Mouse (Mus musculus) cerebral cortex, adult 2 months (tissue): ENCODE results near the gene Rad50.

Experiments
- WGBS: fragments of 180-500 bp; shearing (Covaris S2); methylation state at CpG from one replicate; pipeline ENCODE4 v1.1.7; 2018; 5-methylcytosine and 5-hydroxymethylcytosine counted together

Rad50 gene

GRCm38 (mm10) chr11:53634556-53634955, 72.6 kb downstream of the Rad50 start, which contains the start of gene Il13:
TSS of gene Il13 (minus strand) at chr11:53634702.
- WGBS, result 94% methylated on average over 8 of the region's 8 CpGs

- WGBS, result 92% methylated on average over 7 of the region's 7 CpGs
Measured at GRCm38 (mm10) chr11:53633644-53634043, 73.5 kb downstream of the Rad50 start.

DNA sequence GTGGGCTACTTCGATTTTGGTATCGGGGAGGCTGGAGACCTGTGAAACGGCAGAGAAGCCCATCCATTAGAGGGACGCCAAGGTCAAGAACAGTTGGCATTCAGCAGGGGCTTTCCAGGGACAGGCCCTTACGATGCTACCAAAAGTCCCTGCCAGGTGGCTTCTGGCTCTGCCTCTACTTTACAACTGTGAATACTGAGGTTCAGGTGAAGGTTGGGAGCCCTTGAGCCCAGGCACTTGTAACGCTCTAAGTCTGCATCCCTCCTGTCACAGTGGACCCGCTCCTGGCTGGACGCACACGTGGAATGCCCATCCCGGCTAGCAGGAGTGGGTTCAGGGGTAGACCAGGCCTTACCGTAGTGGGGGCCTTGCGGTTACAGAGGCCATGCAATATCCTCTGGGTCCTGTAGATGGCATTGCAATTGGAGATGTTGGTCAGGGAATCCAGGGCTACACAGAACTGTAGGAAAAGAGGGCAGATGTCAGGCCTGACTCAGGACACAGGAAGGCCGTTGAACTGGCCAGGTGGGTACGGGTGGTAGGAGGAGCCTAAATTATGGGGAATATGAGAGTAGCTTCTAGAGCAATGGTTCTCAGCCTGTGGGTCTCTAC, 74.9 kb downstream of the Rad50 start:
- 82% methylated on average over 14 of the region's 14 CpGs for WGBS

- 24% methylated on average over 1 of the region's 1 CpGs for whole genome bisulfite sequencing
Measured at GRCm38 (mm10) chr11:53627859-53628258, 79.3 kb downstream of the Rad50 start.

DNA sequence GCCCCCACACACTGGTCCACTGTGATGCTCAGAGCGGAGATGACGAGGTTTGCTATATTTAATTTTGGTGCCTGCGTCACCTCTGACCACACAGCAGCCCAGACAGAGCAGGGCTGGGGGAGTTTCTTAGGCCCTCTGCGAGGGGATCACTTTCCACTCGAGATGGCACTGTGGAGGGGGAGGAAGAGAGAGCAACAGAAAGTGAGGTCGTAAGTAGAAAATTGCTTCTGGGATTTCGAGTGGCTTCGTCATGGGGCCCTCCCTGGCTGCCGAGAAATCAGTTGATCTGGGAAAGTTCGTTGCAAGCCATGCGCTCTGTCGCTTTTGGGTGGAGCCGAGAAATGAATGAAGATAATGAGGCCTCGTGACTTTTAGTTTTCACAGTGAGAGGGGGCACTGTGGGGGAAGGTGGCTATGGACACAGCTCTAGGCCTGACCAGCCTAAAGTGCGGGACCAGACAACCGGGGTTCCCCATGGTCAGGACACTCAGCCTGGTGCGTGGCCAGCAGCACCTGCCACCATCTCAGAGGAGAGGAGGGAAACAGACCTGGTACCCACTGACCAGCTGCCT, 80.2 kb downstream of the Rad50 start:
- 87% methylated on average over 17 of the region's 17 CpGs for WGBS

GRCm38 (mm10) chr11:53624124-53624523, 83.0 kb downstream of the Rad50 start:
- WGBS, result 100% methylated on average over 2 of the region's 2 CpGs

DNA sequence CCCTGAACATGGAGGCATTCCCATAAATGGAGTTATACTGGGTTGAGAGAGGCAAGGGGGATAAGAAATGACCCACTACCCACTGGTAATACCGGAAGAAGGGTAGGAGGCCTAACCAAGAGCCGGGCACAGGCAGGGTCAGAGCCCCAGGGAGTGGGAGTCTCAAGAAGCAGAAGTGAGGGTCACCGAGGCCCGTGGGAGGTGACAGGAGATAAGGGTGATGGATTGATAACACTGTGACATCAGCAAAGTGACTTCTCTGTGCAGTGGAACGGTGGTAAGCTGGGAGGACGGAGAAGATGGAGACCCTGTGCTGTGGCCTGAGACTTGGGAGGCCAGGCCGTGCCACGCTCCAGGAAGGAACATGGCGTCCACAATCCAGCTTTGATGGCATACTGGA, 83.5 kb downstream of the Rad50 start:
- WGBS, result 96% methylated on average over 9 of the region's 9 CpGs

DNA sequence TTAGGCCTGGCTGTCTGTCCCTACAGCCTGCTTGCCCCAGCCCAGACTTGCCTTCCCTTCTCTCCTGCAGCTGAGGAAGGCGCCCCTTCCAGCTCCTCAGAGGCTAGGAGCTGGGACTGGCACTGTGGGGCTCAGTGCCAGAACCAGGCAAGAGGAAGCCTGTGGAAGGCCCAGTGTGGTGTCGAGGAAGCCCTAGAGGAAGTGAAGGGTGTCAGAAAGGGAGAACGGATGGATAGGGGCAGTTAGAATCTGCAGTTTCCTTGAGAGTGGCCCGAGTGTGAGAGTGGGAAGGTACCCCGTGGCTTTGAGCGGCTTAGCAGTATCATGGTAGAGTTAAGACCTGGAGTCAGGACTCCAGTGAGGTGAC, 84.7 kb downstream of the Rad50 start:
- WGBS, result 76% methylated on average over 6 of the region's 6 CpGs

GRCm38 (mm10) chr11:53621582-53622439, 85.3 kb downstream of the Rad50 start:
- 92% methylated on average over 11 of the region's 11 CpGs for WGBS

- WGBS, result 95% methylated on average over 4 of the region's 4 CpGs
Measured at GRCm38 (mm10) chr11:53620094-53620493, 87.0 kb downstream of the Rad50 start.

DNA sequence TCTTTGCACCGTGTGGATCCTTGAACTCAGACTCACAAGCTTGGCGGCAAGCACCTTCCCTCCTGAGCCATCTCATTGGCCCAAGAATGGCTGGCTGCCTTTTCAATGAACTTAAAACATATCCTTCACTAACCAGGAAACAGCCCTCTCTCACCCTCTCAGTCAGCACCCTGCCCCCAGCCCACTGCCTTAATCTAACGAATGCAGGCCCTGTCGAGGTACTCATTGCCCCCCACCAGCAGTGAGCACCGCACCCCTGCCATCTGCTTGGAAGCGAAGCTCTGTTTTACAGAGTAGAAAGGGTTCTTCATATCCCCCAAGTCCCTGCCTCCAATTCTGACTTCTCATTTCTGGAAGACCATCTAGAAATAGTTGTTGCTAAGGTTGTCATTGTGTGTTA, 87.7 kb downstream of the Rad50 start:
- 78% methylated on average over 6 of the region's 6 CpGs for WGBS

DNA sequence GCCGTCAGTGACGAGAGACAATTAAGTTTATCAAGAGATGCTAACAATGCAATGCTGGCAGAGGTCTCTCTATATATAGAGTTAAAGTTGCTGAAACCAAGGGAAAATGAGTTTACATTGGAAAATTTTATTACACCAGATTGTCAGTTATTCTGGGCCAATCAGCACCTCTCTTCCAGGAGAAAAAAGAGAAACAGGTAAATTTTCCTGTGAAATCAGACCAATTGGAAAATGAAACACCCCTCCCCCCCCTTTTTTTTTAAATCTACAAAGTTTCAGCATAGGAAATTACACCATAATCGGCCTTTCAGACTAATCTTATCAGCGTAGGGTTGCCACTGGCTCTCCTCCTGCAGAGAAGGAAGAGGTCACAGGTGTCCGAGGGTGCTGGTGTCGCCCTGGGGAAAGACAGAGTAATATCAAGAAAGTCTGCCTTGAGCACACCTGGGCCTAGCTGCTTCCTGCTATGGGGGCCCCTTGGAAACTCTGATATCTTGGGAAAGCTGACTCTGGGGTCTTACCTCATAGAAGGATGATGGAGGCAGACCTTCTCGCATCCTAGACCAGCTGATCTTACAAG, 88.4 kb downstream of the Rad50 start, which contains the start of gene Il4:
Gene Il4, minus strand, starts transcription at position 51 of the 580 bp plus-strand sequence.
- 93% methylated on average over 7 of the region's 7 CpGs for WGBS

- WGBS, result 74% methylated on average over 4 of the region's 4 CpGs
Measured at GRCm38 (mm10) chr11:53617562-53618109, 89.5 kb downstream of the Rad50 start.

GRCm38 (mm10) chr11:53616748-53617558, 90.2 kb downstream of the Rad50 start:
- 85% methylated on average over 8 of the region's 8 CpGs for WGBS

- WGBS, result 92% methylated on average over 8 of the region's 8 CpGs
Measured at GRCm38 (mm10) chr11:53615575-53615974, 91.5 kb downstream of the Rad50 start.

- WGBS, result 69% methylated on average over 6 of the region's 6 CpGs
Measured at GRCm38 (mm10) chr11:53615172-53615571, 91.9 kb downstream of the Rad50 start.

DNA sequence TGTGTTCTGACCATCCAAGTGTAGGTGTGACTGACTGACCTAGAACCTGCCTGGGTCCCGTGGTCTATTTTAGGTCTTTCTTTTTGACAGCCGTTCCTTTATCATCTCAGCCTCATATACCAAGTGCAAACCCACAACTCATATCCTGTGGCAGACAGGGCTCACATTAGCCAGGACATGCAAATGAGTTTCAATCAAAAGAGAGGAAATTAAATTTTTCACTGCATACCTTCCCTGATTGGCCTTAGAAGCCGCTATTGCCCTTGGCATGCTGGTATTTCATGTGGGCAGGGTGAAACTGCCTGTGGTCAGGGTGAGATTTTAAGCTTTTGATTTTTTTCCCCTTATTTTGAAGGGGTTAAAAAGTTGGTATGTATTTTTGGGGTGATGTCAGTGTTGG, 97.4 kb downstream of the Rad50 start:
- 90% methylated on average over 3 of the region's 3 CpGs for WGBS

- WGBS, result 83% methylated on average over 6 of the region's 6 CpGs
Measured at GRCm38 (mm10) chr11:53609231-53609630, 97.9 kb downstream of the Rad50 start.

GRCm38 (mm10) chr11:53605609-53606008, 101.5 kb downstream of the Rad50 start:
- WGBS, result 21% methylated on average over 12 of the region's 12 CpGs

DNA sequence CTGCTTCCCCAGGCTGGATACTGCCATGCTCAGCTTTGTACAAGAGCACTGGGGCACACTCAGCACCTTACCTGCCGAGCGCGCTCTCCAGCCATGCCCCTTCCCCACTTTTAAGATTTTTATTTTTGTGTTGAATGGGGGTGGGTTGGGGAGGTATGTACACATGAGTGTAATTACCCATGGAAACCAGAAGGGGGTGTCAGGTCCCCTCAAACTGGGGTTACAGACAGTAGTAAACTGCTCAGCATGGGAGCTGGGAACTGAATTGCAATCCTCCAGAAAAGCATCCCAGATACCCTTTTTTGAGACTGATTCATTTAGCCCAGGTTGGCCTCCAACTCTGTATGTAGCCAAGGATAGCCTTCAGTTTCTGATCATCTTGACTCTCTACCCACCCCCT, 102.1 kb downstream of the Rad50 start:
- WGBS, result 98% methylated on average over 3 of the region's 3 CpGs
